Mouse (Mus musculus) layer of hippocampus, adult 9-10 months (tissue): ENCODE measurements around the gene Gng5.

Experiments
- DNase-seq: peaks from one replicate; pipeline ENCODE4 v3.0.0; 2022; ENCODE audit warnings: low spot score

Gng5 gene

DNA sequence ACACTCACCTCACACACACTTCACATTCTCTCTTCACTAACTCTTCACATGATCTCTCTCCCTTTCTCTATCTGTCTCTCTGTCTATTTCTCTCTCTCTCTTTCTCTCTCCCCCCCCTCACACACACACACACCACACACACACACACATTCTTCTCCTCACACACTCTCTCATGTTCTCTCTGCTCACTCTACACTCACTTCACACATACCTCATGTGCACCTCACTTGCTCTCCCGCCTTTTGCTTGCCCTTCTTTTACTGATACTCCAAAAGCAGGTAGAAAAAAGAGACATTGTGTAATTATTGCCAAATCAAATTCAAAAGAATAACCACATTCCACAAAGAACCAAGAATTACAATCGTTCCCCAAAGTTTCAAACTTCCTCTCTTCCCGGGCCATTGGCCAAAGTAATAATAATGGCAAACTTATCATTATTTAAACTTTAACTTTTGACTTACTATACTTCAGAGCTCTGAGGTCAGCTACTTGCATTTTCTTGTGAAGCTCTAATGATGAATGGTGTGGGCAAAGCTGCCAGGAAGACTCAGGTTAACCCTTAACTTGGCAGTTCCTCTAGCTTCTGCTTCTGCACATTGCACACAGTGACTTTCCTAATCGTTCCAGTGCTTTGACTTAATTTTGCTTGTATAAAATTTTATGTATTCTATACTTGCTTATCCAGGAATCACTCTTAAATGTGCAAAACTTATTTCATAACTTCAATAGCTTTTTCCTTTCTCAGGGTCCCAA, 41.1 kb downstream of the Gng5 start:
- DNase-seq, result no peak

DNA sequence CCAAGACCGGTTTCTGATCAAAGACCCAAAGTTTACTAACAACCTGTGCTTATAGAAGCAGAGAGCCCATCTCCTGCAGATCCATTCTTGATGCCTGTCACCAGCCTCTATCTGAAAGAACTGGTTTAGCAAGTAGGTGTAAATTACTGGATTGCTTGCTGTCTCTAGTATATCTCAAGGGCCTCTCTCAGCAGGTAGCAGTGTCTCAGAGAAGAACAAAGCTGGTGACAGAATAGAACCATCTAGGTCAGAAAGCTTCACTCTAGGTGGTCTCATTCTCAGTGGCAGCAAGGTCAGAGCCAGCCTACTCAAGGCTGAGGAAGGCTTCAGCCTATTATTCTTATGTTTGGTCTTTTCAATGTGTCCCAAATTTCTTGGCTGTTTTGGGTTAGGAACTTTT, 44.0 kb downstream of the Gng5 start:
- no peak for DNase-seq

DNA sequence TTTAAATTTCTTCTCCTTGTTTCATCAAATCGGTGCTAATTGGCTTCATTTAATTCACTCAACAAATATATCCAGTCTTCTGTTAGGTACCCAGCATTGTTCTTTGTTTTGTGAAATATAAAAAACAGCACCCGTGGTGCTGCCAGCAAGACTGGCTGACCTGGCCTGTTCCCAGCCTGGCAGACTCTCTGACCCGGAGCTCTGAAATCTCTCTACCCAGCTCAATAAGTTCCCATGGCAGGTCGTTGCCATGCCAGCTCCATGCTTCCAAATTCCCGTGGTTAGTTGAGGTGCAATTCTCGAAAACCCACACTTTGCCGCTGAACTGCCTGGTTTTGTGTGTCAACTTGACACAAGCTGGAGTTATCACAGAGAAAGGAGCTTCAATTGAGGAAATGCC, 55.2 kb downstream of the Gng5 start:
- no peak for DNase-seq
